Mouse (Mus musculus) midbrain, embryonic 16.5 days (tissue): ENCODE results near the gene Ifitm2. TPM values are rescaled to one million over a fixed set of nuclear protein-coding genes. Genes with fewer than 3 reads are reported as not detected.

Experiments used
- ATAC-seq: fragments of 200-750 bp; cut with Nextera tagmentation; 2 replicates; pipeline ENCODE4 v1.8.0; 2017; ENCODE audit warnings: moderate TSS enrichment
- H3K27ac ChIP-seq: fragments of 300-500 bp; sonication (generic); 2 replicates; pipeline ENCODE4 v1.5.1; 2014; ENCODE audit warnings: mild to moderate bottlenecking, low read length, mixed read lengths
- H3K27me3 ChIP-seq: fragments of 300-500 bp; sonication (generic); 2 replicates; pipeline ENCODE4 v1.6.1; 2014; ENCODE audit warnings: low read depth, low read length, mixed read lengths; ENCODE audit not compliant: control insufficient read depth, insufficient read depth
- H3K36me3 ChIP-seq: fragments of 300-500 bp; sonication (generic); 2 replicates; pipeline ENCODE4 v1.6.1; 2014; ENCODE audit warnings: mild to moderate bottlenecking, low read length, moderate library complexity, mixed read lengths; ENCODE audit not compliant: control insufficient read depth, insufficient read depth
- H3K4me1 ChIP-seq: fragments of 300-500 bp; sonication (generic); 2 replicates; pipeline ENCODE4 v1.6.1; 2014; ENCODE audit warnings: mild to moderate bottlenecking, low read length, mixed read lengths; ENCODE audit not compliant: control insufficient read depth, insufficient read depth
- H3K4me2 ChIP-seq: fragments of 300-500 bp; sonication (generic); 2 replicates; pipeline ENCODE4 v1.6.1; 2014; ENCODE audit warnings: mild to moderate bottlenecking, low read length, mixed read lengths
- H3K4me3 ChIP-seq: fragments of 300-500 bp; sonication (generic); 2 replicates; pipeline ENCODE4 v1.5.1; 2014; ENCODE audit warnings: low read depth, mild to moderate bottlenecking, low read length, moderate library complexity, mixed read lengths
- H3K9ac ChIP-seq: fragments of 300-500 bp; sonication (generic); 2 replicates; pipeline ENCODE4 v1.6.1; 2014; ENCODE audit warnings: low read depth, low read length, mixed read lengths
- H3K9me3 ChIP-seq: fragments of 300-500 bp; sonication (generic); replicated peaks from 2 replicates; pipeline ENCODE4 v1.6.1; 2014; ENCODE audit warnings: mild to moderate bottlenecking, low read length, mixed read lengths; ENCODE audit not compliant: control insufficient read depth, poor library complexity, severe bottlenecking
- WGBS: fragments of 180-500 bp; shearing (Covaris S2); extraction: QIAGEN DNeasy Blood & Tissue Kit; methylation state at CpG from one replicate; pipeline ENCODE4 v1.1.7; 2014; 5-methylcytosine and 5-hydroxymethylcytosine counted together
- polyA plus RNA-seq: library from polyadenylated mRNA; unstranded; fragments of >200 nt; fragmentation: Nextera tagmentation; extraction: Ambion mirVana; gene quantifications from 2 replicates; pipeline ENCODE4 v1.2.1, GENCODE M21; 2015

The Ifitm2 gene
- polyA plus RNA-seq, 1 experiment from 2014 or later = 129 TPM

DNA sequence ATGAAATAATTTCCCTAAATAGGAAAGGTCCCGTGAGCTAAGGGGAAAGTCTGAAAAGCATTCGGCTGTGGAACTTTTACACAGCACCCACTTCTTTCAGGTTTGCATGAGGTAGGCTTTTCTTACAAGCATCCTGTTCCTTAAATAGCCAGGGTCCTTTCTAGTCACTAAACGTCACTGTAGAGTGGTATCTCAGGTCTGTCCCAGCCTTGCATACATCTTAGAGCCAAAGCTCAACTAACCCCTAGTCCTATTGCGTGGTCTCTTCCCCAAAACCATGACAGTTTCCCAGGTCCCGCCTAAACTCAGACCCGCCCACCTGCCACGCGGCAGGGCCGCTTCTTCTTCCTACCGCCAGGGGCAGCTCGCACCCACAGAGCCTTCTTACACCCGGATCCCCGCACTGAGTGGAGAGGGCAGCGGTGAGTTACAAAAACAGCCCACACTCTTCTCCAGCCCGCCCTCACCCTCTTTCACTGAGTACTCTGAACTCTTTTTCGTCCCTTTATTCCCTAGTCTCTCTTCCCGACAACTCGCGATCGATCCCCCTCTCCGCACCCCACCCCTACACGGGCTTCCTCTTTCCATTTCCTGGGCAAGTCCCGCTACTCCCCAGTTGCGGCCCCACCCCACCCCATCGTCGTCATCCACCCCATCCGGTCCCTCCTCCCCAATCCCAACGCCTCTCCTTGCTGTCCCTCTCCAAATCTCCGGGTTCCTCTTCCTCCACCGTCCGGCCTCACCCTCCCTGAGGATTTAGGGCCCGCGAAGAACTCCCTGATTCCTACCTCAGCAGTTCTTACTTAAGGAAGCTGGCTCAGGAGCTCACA, 14.3 kb downstream of the Ifitm2 start, which contains the start of gene Pgghg:
Pgghg (plus strand) TSS at position 170 of the 830 bp plus-strand sequence.
- peak; percentile 88 for ATAC-seq
- H3K4me2 ChIP-seq = peak within 1 kb of the TSS; percentile 48
- no peaks in the 10 kb centered on the region for H3K27me3 ChIP-seq
- H3K4me1 ChIP-seq = no peaks in the 10 kb centered on the region
- WGBS = 4% methylated on average over 33 of the region's 33 CpGs
- 0 out of 2 replicates have a peak within 1 kb of the TSS, but pooled peaks have one; percentile 2 for H3K27ac ChIP-seq
- H3K9ac ChIP-seq = peak within 1 kb of the TSS; percentile 63
- H3K4me3 ChIP-seq = peak within 1 kb of the TSS; percentile 35
- H3K9me3 ChIP-seq = no peaks in the 10 kb centered on the region
- H3K36me3 ChIP-seq = no peaks in the 10 kb centered on the region

DNA sequence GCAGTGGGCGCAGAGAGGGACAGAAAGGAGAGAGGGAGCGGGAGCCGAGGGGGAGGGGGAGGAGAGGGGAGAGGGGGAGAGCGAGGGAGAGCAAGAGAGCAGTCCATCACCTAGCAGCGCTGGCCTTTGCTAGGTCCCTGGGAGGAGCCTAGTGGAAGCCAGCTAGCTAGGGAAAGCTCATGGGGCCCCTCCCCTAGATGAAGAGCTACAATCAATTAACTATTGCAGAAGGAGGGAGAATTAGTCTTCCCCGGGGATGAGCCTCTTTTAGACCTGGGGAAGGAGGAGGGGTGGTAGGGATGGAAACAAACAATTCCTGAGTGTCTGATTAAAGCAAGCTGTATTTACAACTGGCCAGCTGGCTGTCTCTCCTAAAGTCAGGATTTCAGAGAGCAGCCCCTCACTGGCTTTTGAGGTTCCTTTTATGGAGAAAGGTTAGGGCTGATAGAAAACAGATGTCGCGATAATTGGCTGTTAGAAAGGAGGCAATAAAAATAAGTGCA, 16.1 kb downstream of the Ifitm2 start:
- Histone ChIP-seq H3K4me1 (no peaks in the 10 kb centered on the region), H3K4me2 (no peak overlapping the region), H3K36me3 (no peaks in the 10 kb centered on the region), H3K9me3 (no peaks in the 10 kb centered on the region), H3K9ac (no peak overlapping the region), H3K27ac (no peak overlapping the region), H3K4me3 (no peak overlapping the region), H3K27me3 (no peaks in the 10 kb centered on the region)
- no peak for ATAC-seq
- 9% methylated on average over 7 of the region's 8 CpGs for WGBS

DNA sequence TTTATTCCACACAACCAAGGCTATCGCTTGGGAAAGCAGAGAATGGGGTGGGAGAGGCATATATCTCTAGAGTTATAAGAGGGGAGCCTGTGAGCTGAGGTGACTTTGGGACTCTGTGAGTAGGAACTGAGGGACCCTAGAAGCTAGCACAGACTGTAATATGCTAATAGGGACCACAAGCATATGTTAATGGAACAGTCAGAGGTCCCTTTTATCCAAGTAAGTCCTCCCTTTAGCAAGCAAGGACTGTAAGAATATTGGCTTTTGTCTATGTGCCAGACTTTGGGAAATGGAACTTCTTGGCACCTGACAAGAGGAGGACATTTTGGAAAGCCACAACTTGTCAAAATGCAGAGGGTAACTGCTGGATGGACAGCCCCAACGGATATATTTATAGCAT, 16.9 kb downstream of the Ifitm2 start:
- H3K4me2 ChIP-seq = no peak overlapping the region
- H3K9me3 ChIP-seq = no peaks in the 10 kb centered on the region
- no peak for ATAC-seq
- WGBS = 27% methylated on average over 2 of the region's 2 CpGs
- no peak overlapping the region for H3K27ac ChIP-seq
- no peak overlapping the region for H3K9ac ChIP-seq
- H3K4me3 ChIP-seq = no peak overlapping the region
- no peaks in the 10 kb centered on the region for H3K4me1 ChIP-seq
- no peaks in the 10 kb centered on the region for H3K36me3 ChIP-seq
- no peaks in the 10 kb centered on the region for H3K27me3 ChIP-seq

DNA sequence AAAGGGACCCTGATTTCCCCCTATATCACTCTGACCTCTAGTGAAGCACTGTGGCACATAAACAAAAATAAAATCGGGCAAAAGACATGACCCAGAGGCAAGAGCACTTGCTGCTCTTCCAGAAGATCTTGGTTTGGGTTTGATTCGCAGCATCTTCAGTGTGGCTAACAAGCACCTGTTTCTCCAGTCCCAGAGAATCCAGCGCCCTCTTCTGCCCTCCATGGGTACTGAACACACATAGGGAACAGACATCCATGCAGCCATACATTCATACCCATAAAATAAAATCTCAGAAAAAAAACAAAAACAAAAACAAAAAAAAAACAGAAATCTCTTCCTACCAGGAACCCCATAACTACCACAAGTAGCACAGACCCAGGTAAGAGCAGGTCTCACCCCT, 17.4 kb downstream of the Ifitm2 start:
- H3K4me2 ChIP-seq = no peak overlapping the region
- no peak for ATAC-seq
- no peaks in the 10 kb centered on the region for H3K36me3 ChIP-seq
- no peak overlapping the region for H3K4me3 ChIP-seq
- no peaks in the 10 kb centered on the region for H3K27me3 ChIP-seq
- H3K9ac ChIP-seq = no peak overlapping the region
- WGBS = 48% methylated on average over 3 of the region's 3 CpGs
- no peaks in the 10 kb centered on the region for H3K9me3 ChIP-seq
- no peaks in the 10 kb centered on the region for H3K4me1 ChIP-seq
- no peak overlapping the region for H3K27ac ChIP-seq

DNA sequence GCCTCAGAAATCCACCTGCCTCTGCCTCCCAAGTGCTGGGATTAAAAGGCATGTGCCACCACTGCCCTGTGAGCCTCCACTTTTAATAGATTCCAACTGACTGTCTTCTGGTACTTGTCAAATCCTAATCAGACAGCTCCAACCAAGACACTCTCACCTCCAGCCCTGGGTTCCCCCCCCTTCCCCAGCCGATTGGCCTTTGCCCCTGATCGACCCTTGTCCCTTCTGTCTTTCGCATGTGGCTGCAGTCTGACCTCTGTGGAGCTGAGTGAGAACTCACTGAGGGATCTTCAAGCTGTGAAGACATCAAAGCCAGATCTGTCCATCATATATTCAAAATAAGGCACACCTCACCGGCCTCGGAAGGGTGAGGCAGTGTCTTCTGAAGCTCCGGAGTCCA, 28.6 kb downstream of the Ifitm2 start:
- no peak overlapping the region for H3K4me3 ChIP-seq
- peaks cover 8% of the 10 kb centered on the region; the same call in 1 of the 2 replicates for H3K4me1 ChIP-seq
- H3K9me3 ChIP-seq = no peaks in the 10 kb centered on the region
- H3K36me3 ChIP-seq = no peaks in the 10 kb centered on the region
- H3K27ac ChIP-seq = no peak overlapping the region
- H3K4me2 ChIP-seq = no peak overlapping the region
- H3K27me3 ChIP-seq = peaks cover 22% of the 10 kb centered on the region
- no peak for ATAC-seq
- 92% methylated on average over 6 of the region's 6 CpGs for WGBS
- H3K9ac ChIP-seq = no peak overlapping the region

DNA sequence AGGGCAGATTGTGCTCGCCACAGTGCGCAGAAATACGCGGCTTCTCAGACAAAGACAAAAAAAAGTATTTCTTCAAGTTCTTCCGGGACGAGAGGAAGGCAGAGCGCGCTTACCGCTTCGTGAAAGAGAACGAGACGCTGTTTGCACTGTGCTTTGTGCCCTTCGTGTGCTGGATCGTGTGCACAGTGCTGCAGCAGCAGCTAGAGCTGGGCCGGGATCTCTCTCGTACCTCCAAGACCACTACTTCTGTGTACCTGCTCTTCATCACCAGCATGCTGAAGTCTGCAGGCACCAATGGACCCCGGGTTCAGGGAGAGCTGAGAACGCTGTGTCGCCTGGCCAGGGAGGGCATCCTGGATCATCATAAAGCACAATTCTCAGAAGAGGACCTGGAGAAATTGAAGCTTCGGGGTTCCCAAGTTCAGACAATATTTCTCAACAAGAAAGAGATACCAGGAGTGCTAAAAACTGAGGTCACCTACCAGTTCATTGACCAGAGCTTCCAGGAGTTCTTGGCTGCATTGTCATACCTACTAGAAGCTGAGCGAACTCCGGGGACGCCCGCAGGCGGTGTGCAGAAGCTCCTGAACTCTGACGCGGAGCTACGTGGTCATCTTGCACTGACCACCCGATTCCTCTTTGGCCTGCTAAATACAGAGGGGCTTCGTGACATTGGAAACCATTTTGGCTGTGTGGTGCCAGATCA, 32.6 kb downstream of the Ifitm2 start:
- H3K4me2 ChIP-seq = peak overlapping the region; percentile 94
- H3K4me3 ChIP-seq = peak overlapping the region; percentile 46
- peaks cover 12% of the 10 kb centered on the region for H3K4me1 ChIP-seq
- no peaks in the 10 kb centered on the region for H3K36me3 ChIP-seq
- 0 out of 2 replicates have a peak, but pooled peaks have one; percentile 21 for ATAC-seq
- H3K9ac ChIP-seq = peak overlapping the region; percentile 69
- no peaks in the 10 kb centered on the region for H3K9me3 ChIP-seq
- 17% methylated on average over 30 of the region's 30 CpGs for WGBS
- H3K27me3 ChIP-seq = peaks cover 55% of the 10 kb centered on the region
- H3K27ac ChIP-seq = no peak overlapping the region

DNA sequence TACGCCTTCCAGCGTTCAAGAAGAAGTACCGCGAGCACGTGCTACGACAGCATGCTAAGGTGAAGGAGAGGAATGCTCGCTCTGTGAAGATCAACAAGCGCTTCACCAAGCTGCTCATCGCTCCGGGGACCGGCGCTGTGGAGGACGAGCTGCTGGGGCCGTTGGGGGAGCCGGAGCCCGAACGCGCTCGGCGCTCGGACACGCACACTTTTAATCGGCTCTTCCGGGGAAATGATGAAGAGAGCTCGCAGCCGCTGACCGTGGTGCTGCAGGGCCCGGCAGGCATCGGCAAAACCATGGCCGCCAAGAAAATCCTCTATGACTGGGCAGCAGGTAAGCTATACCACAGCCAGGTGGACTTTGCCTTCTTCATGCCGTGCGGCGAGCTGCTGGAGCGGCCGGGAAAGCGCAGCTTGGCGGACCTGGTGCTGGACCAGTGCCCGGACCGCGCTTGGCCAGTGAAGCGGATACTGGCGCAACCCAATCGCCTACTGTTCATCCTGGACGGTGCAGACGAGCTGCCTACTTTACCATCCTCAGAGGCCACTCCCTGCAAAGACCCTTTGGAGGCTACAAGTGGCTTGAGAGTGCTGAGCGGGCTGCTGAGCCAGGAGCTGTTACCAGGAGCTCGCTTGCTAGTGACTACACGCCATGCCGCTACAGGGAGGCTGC, 33.3 kb downstream of the Ifitm2 start:
- Histone ChIP-seq H3K36me3 (no peaks in the 10 kb centered on the region), H3K9ac (peak overlapping the region; percentile 69), H3K27ac (no peak overlapping the region), H3K4me3 (peak overlapping the region; percentile 46), H3K27me3 (peaks cover 55% of the 10 kb centered on the region), H3K9me3 (no peaks in the 10 kb centered on the region), H3K4me2 (peak overlapping the region; percentile 94), H3K4me1 (peaks cover 12% of the 10 kb centered on the region)
- peak; percentile 64; the same call in 1 of the 2 replicates for ATAC-seq
- WGBS = under 1% methylated on average over 49 of the region's 49 CpGs

DNA sequence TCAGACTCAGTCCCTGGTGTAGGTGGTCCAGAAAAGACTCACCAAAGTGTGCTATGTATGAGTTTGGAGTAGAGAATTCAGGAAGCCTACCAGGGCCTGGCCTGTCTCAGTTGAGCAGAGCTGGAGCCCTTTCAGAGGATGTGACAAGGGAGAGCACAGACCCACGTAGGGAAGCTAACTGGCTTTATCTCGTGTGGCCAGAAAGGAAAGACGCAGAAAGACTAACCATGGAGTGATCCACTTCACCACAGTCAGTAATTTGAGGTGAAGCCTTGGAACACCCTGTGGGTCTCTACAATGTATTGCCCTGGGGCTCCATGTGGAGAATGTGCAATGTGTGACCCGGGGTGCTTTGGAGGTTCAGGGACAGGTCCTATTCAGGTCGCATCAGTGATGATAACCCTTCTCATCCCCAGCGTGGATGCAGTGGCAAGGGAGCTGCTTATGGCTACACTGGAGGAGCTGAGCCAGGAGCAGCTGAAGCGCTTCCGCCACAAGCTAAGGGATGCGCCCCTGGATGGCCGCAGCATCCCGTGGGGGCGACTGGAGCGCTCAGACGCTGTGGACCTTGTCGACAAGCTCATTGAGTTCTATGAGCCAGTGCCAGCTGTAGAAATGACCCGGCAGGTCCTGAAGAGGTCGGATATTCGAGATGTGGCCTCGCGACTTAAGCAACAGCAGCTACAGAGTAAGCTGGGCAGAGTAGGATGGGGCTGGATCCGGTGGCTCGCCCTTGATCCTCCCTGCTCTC, 34.4 kb downstream of the Ifitm2 start:
- 25% methylated on average over 22 of the region's 22 CpGs for whole genome bisulfite sequencing
- Histone ChIP-seq H3K4me3 (no peak overlapping the region), H3K4me1 (peaks cover 12% of the 10 kb centered on the region), H3K27me3 (peaks cover 55% of the 10 kb centered on the region), H3K9me3 (no peaks in the 10 kb centered on the region), H3K4me2 (peak overlapping the region; percentile 94; the same call in 1 of the 2 replicates), H3K27ac (no peak overlapping the region), H3K9ac (no peak overlapping the region), H3K36me3 (no peaks in the 10 kb centered on the region)
- ATAC-seq = no peak
